Mouse (Mus musculus) small intestine, adult 2 months (tissue): ENCODE measurements around the gene Chrna7. TPM values are rescaled to one million over a fixed set of nuclear protein-coding genes. Genes with fewer than 3 reads are reported as not detected.

ENCODE experiments used
- H3K27ac ChIP-seq: fragments of 200-500 bp; 2 replicates; pipeline ENCODE4 v1.5.1; 2012; ENCODE audit warnings: low read depth, low read length, control low read depth, inconsistent platforms; ENCODE audit not compliant: insufficient read depth
- H3K27me3 ChIP-seq: fragments of 200-500 bp; 2 replicates; pipeline ENCODE4 v1.6.1; 2012; ENCODE audit warnings: mild to moderate bottlenecking, moderate library complexity, low read length, inconsistent platforms; ENCODE audit not compliant: control insufficient read depth, insufficient read depth
- H3K36me3 ChIP-seq: fragments of 200-500 bp; 2 replicates; pipeline ENCODE4 v1.6.1; 2012; ENCODE audit warnings: mild to moderate bottlenecking, low read length, control low read depth, inconsistent platforms; ENCODE audit not compliant: control insufficient read depth, insufficient read depth
- H3K4me1 ChIP-seq: fragments of 200-500 bp; 2 replicates; pipeline ENCODE4 v1.6.1; 2012; ENCODE audit warnings: low read length, inconsistent platforms, mixed read lengths; ENCODE audit not compliant: control insufficient read depth, insufficient read depth, insufficient read length
- H3K4me3 ChIP-seq: fragments of 200-500 bp; 2 replicates; pipeline ENCODE4 v1.5.1; 2012; ENCODE audit warnings: low read depth, mild to moderate bottlenecking, control low read depth, inconsistent platforms, low read length, moderate library complexity
- CTCF ChIP-seq: fragments of 200-500 bp; IDR thresholded peaks from 2 replicates; pipeline ENCODE4 v1.5.1; 2012; ENCODE audit warnings: low read depth, mild to moderate bottlenecking, control low read depth, inconsistent platforms, low read length, moderate library complexity, mixed read lengths; ENCODE audit not compliant: insufficient replicate concordance, insufficient read length; ENCODE audit errors: extremely low read depth
- POLR2A ChIP-seq: fragments of 200-500 bp; IDR thresholded peaks from 2 replicates; pipeline ENCODE4 v1.6.1; 2012; ENCODE audit warnings: low read depth, mild to moderate bottlenecking, control low read depth, inconsistent platforms, low read length, moderate library complexity
- WGBS: fragments of 180-500 bp; shearing (Covaris S2); methylation state at CpG from one replicate; pipeline ENCODE4 v1.1.7; 2018; 5-methylcytosine and 5-hydroxymethylcytosine counted together
- polyA plus RNA-seq: library from polyadenylated mRNA; depleted of rRNA; stranded (reverse); fragments of >200 nt; gene quantifications from 2 replicates; pipeline ENCODE4 v1.2.3, GENCODE M21; 2012; rRNA removed

Chrna7 gene
- polyA plus RNA-seq: 0.06 TPM in 1 of 2 replicates, not detected in the other

DNA sequence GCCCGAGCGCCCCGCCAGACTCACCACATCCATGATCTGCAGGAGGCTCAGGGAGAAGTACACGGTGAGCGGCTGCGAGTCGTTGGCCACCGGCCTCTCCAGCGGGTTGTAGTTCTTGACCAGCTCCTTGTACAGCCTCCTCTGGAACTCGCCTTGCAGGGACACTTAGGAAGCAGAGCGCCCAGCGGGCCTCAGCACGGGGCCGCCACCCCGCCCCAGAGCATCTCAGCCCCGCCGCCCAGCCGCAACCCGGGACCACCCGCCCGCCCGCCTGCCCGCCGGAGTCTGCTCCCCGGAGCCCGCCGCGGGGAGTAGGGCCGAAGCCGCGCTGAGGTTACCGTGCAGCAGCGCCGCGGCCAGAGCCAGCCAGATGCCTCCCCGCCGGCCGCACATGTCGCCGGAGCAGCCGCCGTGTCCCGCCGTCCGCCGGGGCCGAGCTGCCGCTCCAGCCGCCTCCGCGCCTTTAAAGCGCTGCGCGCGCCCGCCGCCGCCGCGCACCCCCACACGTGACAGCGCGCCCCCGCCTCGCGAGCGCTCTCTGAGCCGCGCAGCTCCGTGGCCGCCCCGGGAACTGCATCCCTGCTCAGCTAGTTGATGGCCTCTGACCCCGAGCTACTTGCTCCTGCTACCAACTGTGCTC is at the start of gene Chrna7:
TSS of gene Chrna7 (minus strand) at position 486 of the 640 bp plus-strand sequence.
- Histone ChIP-seq H3K27me3 (no peaks in the 10 kb centered on the region), H3K4me3 (peak within 1 kb of the TSS; percentile 45), H3K4me1 (no peaks in the 10 kb centered on the region), H3K27ac (no peak within 1 kb of the TSS), H3K36me3 (no peaks in the 10 kb centered on the region)
- no peak for TF ChIP-seq POLR2A
- no peak for TF ChIP-seq CTCF
- WGBS: 2% methylated on average over 73 of the region's 73 CpGs

DNA sequence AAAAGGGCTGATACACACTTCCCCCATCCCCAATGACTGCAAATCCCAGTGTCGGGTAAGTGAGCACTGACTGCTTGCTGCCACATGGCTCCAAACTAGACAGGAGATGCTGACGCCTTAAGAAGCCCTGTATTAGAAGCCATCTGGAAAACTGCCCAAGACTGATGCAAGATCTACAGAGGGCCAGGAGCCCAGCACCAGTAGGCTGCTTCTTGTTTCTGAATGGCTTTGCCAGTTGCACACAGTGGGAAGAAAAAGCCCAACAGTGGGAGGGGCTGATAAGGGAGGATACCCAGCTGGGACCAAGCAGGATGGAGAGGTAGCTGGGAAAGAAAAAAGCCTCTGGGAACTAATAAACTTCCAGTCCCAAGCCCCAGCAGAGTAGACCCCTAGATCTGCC is 37.0 kb upstream of the Chrna7 start:
- H3K4me1 ChIP-seq: no peaks in the 10 kb centered on the region
- H3K36me3 ChIP-seq: no peaks in the 10 kb centered on the region
- no peak overlapping the region for H3K27ac ChIP-seq
- no peak for TF ChIP-seq CTCF
- TF ChIP-seq POLR2A: no peak
- H3K27me3 ChIP-seq: no peaks in the 10 kb centered on the region
- WGBS: 79% methylated on average over 2 of the region's 2 CpGs
- no peak overlapping the region for H3K4me3 ChIP-seq

DNA sequence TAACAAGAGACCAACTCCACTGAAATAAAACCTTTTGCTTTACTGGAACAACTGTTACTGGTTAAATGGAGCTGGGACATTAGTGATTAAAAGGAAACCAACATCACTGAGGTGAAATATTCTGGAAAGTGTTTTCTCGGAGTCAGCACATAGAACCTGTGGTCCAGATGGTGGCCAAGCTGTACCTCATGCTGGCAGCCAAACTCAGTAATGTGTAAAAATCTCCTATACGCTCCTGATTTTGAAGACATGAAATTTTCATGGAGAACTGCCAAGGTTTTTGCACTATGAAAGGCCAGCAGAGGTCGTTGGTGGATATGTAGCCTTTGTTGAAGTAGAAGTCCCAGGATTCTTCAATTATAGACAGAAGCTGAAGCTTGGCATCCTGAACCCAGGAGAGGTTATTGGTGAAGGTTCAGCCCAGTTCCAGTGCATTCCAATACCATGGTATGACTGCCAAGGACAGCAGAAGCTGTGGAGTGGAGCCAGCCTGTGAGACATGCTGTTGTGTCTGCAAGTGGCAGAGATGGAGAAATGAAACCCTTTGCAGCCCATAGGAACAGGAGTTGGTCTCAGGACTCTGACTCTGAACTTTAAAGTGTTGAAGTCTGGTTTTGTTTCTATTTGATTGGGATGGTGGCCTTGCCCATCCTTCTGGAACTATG is 25.6 kb upstream of the Chrna7 start:
- 66% methylated on average over 3 of the region's 3 CpGs for WGBS
- Histone ChIP-seq H3K27me3 (no peaks in the 10 kb centered on the region), H3K27ac (no peak overlapping the region), H3K4me3 (no peak overlapping the region), H3K4me1 (no peaks in the 10 kb centered on the region), H3K36me3 (no peaks in the 10 kb centered on the region)
- TF ChIP-seq CTCF (no peak), POLR2A (no peak)

- H3K36me3 ChIP-seq: no peaks in the 10 kb centered on the region
- H3K27me3 ChIP-seq: no peaks in the 10 kb centered on the region
- no peaks in the 10 kb centered on the region for H3K4me1 ChIP-seq
- no peak overlapping the region for H3K27ac ChIP-seq
- H3K4me3 ChIP-seq: no peak overlapping the region
- 50% methylated on average over 7 of the region's 7 CpGs for WGBS
- TF ChIP-seq POLR2A (no peak), CTCF (no peak)
Measured at GRCm38 (mm10) chr7:63225066-63225780, 12.9 kb upstream of the Chrna7 start.

GRCm38 (mm10) chr7:63211641-63212083 is 707 bp downstream of the Chrna7 start:
- Histone ChIP-seq H3K4me3 (peak overlapping the region; percentile 45), H3K36me3 (no peaks in the 10 kb centered on the region), H3K27ac (no peak overlapping the region), H3K27me3 (no peaks in the 10 kb centered on the region), H3K4me1 (no peaks in the 10 kb centered on the region)
- 4% methylated on average over 13 of the region's 13 CpGs for WGBS
- TF ChIP-seq CTCF (no peak), POLR2A (no peak)

- H3K4me3 ChIP-seq: no peak overlapping the region
- no peaks in the 10 kb centered on the region for H3K4me1 ChIP-seq
- H3K36me3 ChIP-seq: no peaks in the 10 kb centered on the region
- 30% methylated on average over 4 of the region's 4 CpGs for WGBS
- no peak overlapping the region for H3K27ac ChIP-seq
- no peaks in the 10 kb centered on the region for H3K27me3 ChIP-seq
- no peak for TF ChIP-seq CTCF
Measured at GRCm38 (mm10) chr7:63209501-63209900, 2.9 kb downstream of the Chrna7 start.

DNA sequence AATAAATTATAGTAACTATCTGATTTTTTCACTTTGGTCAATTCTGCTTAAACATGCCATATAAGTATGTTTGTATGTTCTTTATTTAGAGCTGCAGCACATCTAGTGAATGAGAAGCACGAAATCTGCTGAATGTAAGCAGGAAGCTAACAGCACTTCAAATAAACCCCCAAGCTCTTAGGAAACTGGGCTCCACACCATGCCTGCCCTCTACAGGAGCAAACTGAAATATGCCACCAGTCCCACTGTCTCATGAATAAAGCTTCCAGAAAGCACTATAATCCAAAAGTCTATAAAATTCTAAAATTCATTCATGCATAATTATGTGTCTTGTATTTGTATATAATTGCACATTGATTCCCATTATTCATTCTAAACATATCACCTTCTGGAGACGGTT is 5.2 kb downstream of the Chrna7 start:
- 55% methylated on average over 2 of the region's 2 CpGs for WGBS
- H3K4me1 ChIP-seq: no peaks in the 10 kb centered on the region

More for the DNA sequence above, 5.2 kb downstream of the Chrna7 start:
- H3K4me3 ChIP-seq: no peak overlapping the region
- H3K27ac ChIP-seq: no peak overlapping the region
- TF ChIP-seq POLR2A: no peak
- no peak for TF ChIP-seq CTCF
- H3K36me3 ChIP-seq: no peaks in the 10 kb centered on the region
- H3K27me3 ChIP-seq: no peaks in the 10 kb centered on the region
